Mouse (Mus musculus): ENCODE data around the gene Trim33. TPM values are rescaled to one million over a fixed set of nuclear protein-coding genes. Genes with fewer than 3 reads are reported as not detected.

Gene Trim33
- polyA plus RNA-seq, 2 experiments: 4.7 to 6.7 TPM

GRCm38 (mm10) chr3:103394121-103394520 lies 115.0 kb downstream of the Trim33 start:
- DNase-seq (ENCODE audit: low read depth in 3 of 3, low spot score in 3 of 3) (no peak), ATAC-seq (ENCODE audit: insufficient read depth) (no peak)
- no peak overlapping the region for H3K27ac ChIP-seq
- H3K36me3 ChIP-seq (replicated peaks; ENCODE audit: control insufficient read depth, insufficient read depth, low read depth): no peaks in the 10 kb centered on the region
- TF ChIP-seq CTCF (IDR thresholded peaks at IDR 0.05; ENCODE audit: low read depth) (no peak), EP300 (IDR thresholded peaks at IDR 0.05; ENCODE audit: low read depth) (no peak)
- no peak overlapping the region for H3K4me2 ChIP-seq (ENCODE audit: low read depth)
- H3K4me3 ChIP-seq (ENCODE audit: insufficient read depth in 1 of 2, low read depth in 2 of 2, low read length in 2 of 2): no peak overlapping the region
- H3K27me3 ChIP-seq (ENCODE audit: control insufficient read depth, insufficient read depth, low read length): no peaks in the 10 kb centered on the region
- H3K9ac ChIP-seq (replicated peaks): no peak overlapping the region
- no peaks in the 10 kb centered on the region for H3K4me1 ChIP-seq (replicated peaks; ENCODE audit: control insufficient read depth in 2 of 2, insufficient read depth in 2 of 2, low read length in 1 of 2)
- WGBS (ENCODE audit: insufficient replicate concordance): 33% methylated on average over 2 of the region's 2 CpGs
- no peaks in the 10 kb centered on the region for H3K9me3 ChIP-seq (ENCODE audit: control insufficient read depth, low read length)

GRCm38 (mm10) chr3:103397523-103397922 lies 118.4 kb downstream of the Trim33 start:
- TF ChIP-seq EP300 (IDR thresholded peaks at IDR 0.05; ENCODE audit: low read depth) (no peak), CTCF (IDR thresholded peaks at IDR 0.05; ENCODE audit: low read depth) (no peak)
- ATAC-seq (ENCODE audit: insufficient read depth): no peak

GRCm38 (mm10) chr3:103400807-103401206 lies 121.7 kb downstream of the Trim33 start:
- H3K36me3 ChIP-seq (replicated peaks; ENCODE audit: control insufficient read depth, insufficient read depth, low read depth): no peaks in the 10 kb centered on the region
- no peaks in the 10 kb centered on the region for H3K4me1 ChIP-seq (replicated peaks; ENCODE audit: control insufficient read depth in 2 of 2, insufficient read depth in 2 of 2, low read length in 1 of 2)
- H3K27me3 ChIP-seq (ENCODE audit: control insufficient read depth, insufficient read depth, low read length): no peaks in the 10 kb centered on the region
- no peak overlapping the region for H3K4me3 ChIP-seq (ENCODE audit: insufficient read depth in 1 of 2, low read depth in 2 of 2, low read length in 2 of 2)
- H3K4me2 ChIP-seq (ENCODE audit: low read depth): no peak overlapping the region
- 62% methylated on average over 6 of the region's 6 CpGs for WGBS (ENCODE audit: insufficient replicate concordance)
- H3K27ac ChIP-seq: no peak overlapping the region
- H3K9me3 ChIP-seq (ENCODE audit: control insufficient read depth, low read length): no peaks in the 10 kb centered on the region
- TF ChIP-seq CTCF (IDR thresholded peaks at IDR 0.05; ENCODE audit: low read depth): no peak
- TF ChIP-seq EP300 (IDR thresholded peaks at IDR 0.05; ENCODE audit: low read depth): no peak
- ATAC-seq (ENCODE audit: insufficient read depth) (no peak), DNase-seq (ENCODE audit: low read depth in 3 of 3, low spot score in 3 of 3) (no peak)
- H3K9ac ChIP-seq (replicated peaks): no peak overlapping the region

More at GRCm38 (mm10) chr3:103397523-103397922, 118.4 kb downstream of the Trim33 start:
- H3K4me3 ChIP-seq (ENCODE audit: insufficient read depth in 1 of 2, low read depth in 2 of 2, low read length in 2 of 2): no peak overlapping the region
- H3K36me3 ChIP-seq (replicated peaks; ENCODE audit: control insufficient read depth, insufficient read depth, low read depth): no peaks in the 10 kb centered on the region
- no peaks in the 10 kb centered on the region for H3K4me1 ChIP-seq (replicated peaks; ENCODE audit: control insufficient read depth in 2 of 2, insufficient read depth in 2 of 2, low read length in 1 of 2)
- H3K4me2 ChIP-seq (ENCODE audit: low read depth): no peak overlapping the region
- no peaks in the 10 kb centered on the region for H3K27me3 ChIP-seq (ENCODE audit: control insufficient read depth, insufficient read depth, low read length)
- no peak for DNase-seq (ENCODE audit: low read depth in 3 of 3, low spot score in 3 of 3)
- H3K9me3 ChIP-seq (ENCODE audit: control insufficient read depth, low read length): no peaks in the 10 kb centered on the region
- WGBS (ENCODE audit: insufficient replicate concordance): 43% methylated on average over 3 of the region's 3 CpGs
- H3K9ac ChIP-seq (replicated peaks): no peak overlapping the region
- no peak overlapping the region for H3K27ac ChIP-seq

GRCm38 (mm10) chr3:103401342-103402098 lies 122.4 kb downstream of the Trim33 start:
- 40% methylated on average over 17 of the region's 17 CpGs for WGBS (ENCODE audit: insufficient replicate concordance)
- H3K36me3 ChIP-seq (replicated peaks; ENCODE audit: control insufficient read depth, insufficient read depth, low read depth): no peaks in the 10 kb centered on the region
- DNase-seq (ENCODE audit: low read depth in 3 of 3, low spot score in 3 of 3): no peak
- H3K4me2 ChIP-seq (ENCODE audit: low read depth): no peak overlapping the region
- H3K27ac ChIP-seq: no peak overlapping the region
- ATAC-seq (ENCODE audit: insufficient read depth): no peak
- H3K9me3 ChIP-seq (ENCODE audit: control insufficient read depth, low read length): no peaks in the 10 kb centered on the region
- TF ChIP-seq CTCF (IDR thresholded peaks at IDR 0.05; ENCODE audit: low read depth) (no peak), EP300 (IDR thresholded peaks at IDR 0.05; ENCODE audit: low read depth) (no peak)
- H3K27me3 ChIP-seq (ENCODE audit: control insufficient read depth, insufficient read depth, low read length): no peaks in the 10 kb centered on the region
- no peak overlapping the region for H3K9ac ChIP-seq (replicated peaks)
- H3K4me1 ChIP-seq (replicated peaks; ENCODE audit: control insufficient read depth in 2 of 2, insufficient read depth in 2 of 2, low read length in 1 of 2): no peaks in the 10 kb centered on the region
- H3K4me3 ChIP-seq (ENCODE audit: insufficient read depth in 1 of 2, low read depth in 2 of 2, low read length in 2 of 2): no peak overlapping the region

- Histone ChIP-seq H3K9me3 (ENCODE audit: control insufficient read depth, low read length) (no peaks in the 10 kb centered on the region), H3K36me3 (replicated peaks; ENCODE audit: control insufficient read depth, insufficient read depth, low read depth) (no peaks in the 10 kb centered on the region), H3K4me3 (ENCODE audit: insufficient read depth in 1 of 2, low read depth in 2 of 2, low read length in 2 of 2) (no peak overlapping the region), H3K4me2 (ENCODE audit: low read depth) (no peak overlapping the region), H3K27me3 (ENCODE audit: control insufficient read depth, insufficient read depth, low read length) (no peaks in the 10 kb centered on the region), H3K4me1 (replicated peaks; ENCODE audit: control insufficient read depth in 2 of 2, insufficient read depth in 2 of 2, low read length in 1 of 2) (no peaks in the 10 kb centered on the region), H3K9ac (replicated peaks) (no peak overlapping the region), H3K27ac (no peak overlapping the region)
- 46% methylated on average over 10 of the region's 10 CpGs for WGBS (ENCODE audit: insufficient replicate concordance)
- no peak for TF ChIP-seq CTCF (IDR thresholded peaks at IDR 0.05; ENCODE audit: low read depth)
- no peak for TF ChIP-seq EP300 (IDR thresholded peaks at IDR 0.05; ENCODE audit: low read depth)
- DNase-seq (ENCODE audit: low read depth in 3 of 3, low spot score in 3 of 3) (no peak), ATAC-seq (ENCODE audit: insufficient read depth) (no peak)
Observed at GRCm38 (mm10) chr3:103402212-103402611, 123.1 kb downstream of the Trim33 start.
